ENCODE assay signal across 8 mouse cellular contexts in the genomic region with DNA sequence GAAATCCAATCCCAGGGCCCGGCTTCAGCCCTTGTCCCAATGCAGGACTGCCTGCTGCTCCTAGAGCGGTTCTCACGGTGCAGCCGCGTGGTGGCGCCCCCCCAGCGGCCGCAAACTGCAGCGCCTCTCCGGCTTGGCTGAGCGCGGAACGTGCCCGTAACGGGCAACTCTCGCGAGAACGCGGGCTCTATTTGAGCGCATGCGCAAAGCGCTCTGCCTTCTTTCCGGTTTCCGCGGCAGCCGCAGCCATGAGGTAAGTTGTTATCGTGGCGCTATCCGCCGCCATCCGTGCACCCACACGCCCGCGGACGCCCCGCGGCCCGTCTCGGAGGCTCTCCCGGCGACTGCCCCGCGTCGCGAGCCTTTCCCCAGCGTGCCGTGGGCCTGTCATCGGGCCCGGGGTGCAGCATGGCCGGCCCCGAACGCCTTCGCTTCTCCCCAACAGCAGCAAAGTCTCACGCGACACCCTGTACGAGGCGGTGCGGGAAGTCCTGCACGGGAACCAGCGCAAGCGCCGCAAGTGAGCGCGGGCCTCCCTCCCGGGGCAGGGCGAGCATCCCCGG. TPM values are rescaled to one million over a fixed set of nuclear protein-coding genes. Genes with fewer than 3 reads are reported as not detected.
A peak's percentile ranks its signal among the peaks of the same experiment; 100 is the strongest.
DNase-seq lines count a peak whose midpoint lies in the region; ATAC-seq lines count a peak whose summit lies in the region.

Gene Rpl10a (plus strand): TSS at position 106 of the 563 bp plus-strand sequence.

- peak within 1 kb of the TSS; percentile 100 for H3K9ac ChIP-seq in hindbrain, embryonic 13.5 days

- H3K4me3 ChIP-seq in hindbrain, embryonic 13.5 days, result peak within 1 kb of the TSS; percentile 90

- ATAC-seq in hindbrain, embryonic 13.5 days (ENCODE audit: low FRiP score), result peak; percentile 90

- no peaks in the 10 kb centered on the region for H3K27me3 ChIP-seq in hindbrain, embryonic 13.5 days

- H3K36me3 ChIP-seq in hindbrain, embryonic 13.5 days, result peaks cover 52% of the 10 kb centered on the region

- H3K27ac ChIP-seq in hindbrain, embryonic 13.5 days, result peak within 1 kb of the TSS; percentile 96

- H3K4me2 ChIP-seq in hindbrain, embryonic 13.5 days, result peak within 1 kb of the TSS; percentile 97

- peak; percentile 96 for DNase-seq in Muller cell, postnatal 12 days (ENCODE audit: inconsistent ontology term)
- peak; percentile 99 for DNase-seq in cerebellum, postnatal 10 days
- peak; percentile 93 to 96 for DNase-seq in frontal cortex, postnatal 14 days (ENCODE audit: low spot score in 2 of 2)
- peak; percentile 95 to 98 for DNase-seq in layer of hippocampus, postnatal 25 days (ENCODE audit: extremely low spot score in 1 of 2, low spot score in 1 of 2)
- peak; percentile 98 for DNase-seq in lung, postnatal 25 days (ENCODE audit: low spot score)
- peak; percentile 99 for DNase-seq in retina, embryonic 14.5 days (ENCODE audit: low spot score)
- DNase-seq in thymus, postnatal 4 days, result peak; percentile 99

- peaks cover 35% of the 10 kb centered on the region for H3K4me1 ChIP-seq in hindbrain, embryonic 13.5 days (replicated peaks)

- WGBS in hindbrain, embryonic 13.5 days, result under 1% methylated on average over 63 of the region's 67 CpGs

- no peaks in the 10 kb centered on the region for H3K9me3 ChIP-seq in hindbrain, embryonic 13.5 days

RNA-seq across cellular contexts. Expression of gene Rpl10a, which starts in this region (rescaled TPM):
- polyA plus RNA-seq in hindbrain, embryonic 13.5 days (2015; fragmentation: Nextera tagmentation; extraction: Ambion mirVana), result 336 and 366 TPM in 2 replicates
- 100 to 1,000 TPM; 353 to 376 TPM for total RNA-seq in layer of hippocampus, postnatal 25 days (2021)

Comparison
In these comparisons a context has a peak if more than half of its experiments do, and no peak if none do; other contexts are left out.
1. Peak in every context shown above with its lines: DNase-seq, ATAC-seq, H3K4me3 ChIP-seq and H3K27ac ChIP-seq.